Mouse (Mus musculus) ES-E14 (cell line): ENCODE data around the gene Wfikkn1. TPM values are rescaled to one million over a fixed set of nuclear protein-coding genes. Genes with fewer than 3 reads are reported as not detected.
"Not testable (repeated sequence)": the region's sequence is repeated elsewhere in the genome, so short reads cannot be mapped to it uniquely, and the experiment has no call there.

Source experiments
- DNase-seq: peaks from one replicate; pipeline ENCODE4 v3.0.0-alpha.2; 2013; ENCODE audit warnings: low read depth, low spot score
- H3K27ac ChIP-seq: 2 replicates; pipeline ENCODE4 v1.5.1; 2012; ENCODE audit warnings: low read depth, mild to moderate bottlenecking, low read length, moderate library complexity, mixed read lengths; ENCODE audit not compliant: poor library complexity, insufficient read depth, severe bottlenecking
- H3K36me3 ChIP-seq: 2 replicates; pipeline ENCODE4 v1.6.1; 2012; ENCODE audit warnings: mild to moderate bottlenecking, low read length, moderate library complexity, mixed read lengths; ENCODE audit not compliant: control insufficient read depth, poor library complexity, insufficient read depth, severe bottlenecking
- H3K4me1 ChIP-seq, 2 experiments: fragments of 150-350 bp in 1 of 2; sonication (generic) in 1 of 2; 2 replicates each; pipeline ENCODE4 v1.6.1; 2012; ENCODE audit warnings: low read length in 2 of 2, mild to moderate bottlenecking in 1 of 2, mixed read lengths in 1 of 2; ENCODE audit not compliant: control insufficient read depth in 2 of 2, insufficient read depth in 2 of 2, poor library complexity in 1 of 2
- H3K4me3 ChIP-seq, 2 experiments: fragments of 150-350 bp in 1 of 2; sonication (generic) in 1 of 2; 2 replicates each; pipeline ENCODE4 v1.5.1; 2012; ENCODE audit warnings: low read length in 2 of 2, low read depth in 1 of 2, mild to moderate bottlenecking in 1 of 2, mixed read lengths in 1 of 2; ENCODE audit not compliant: insufficient read depth in 1 of 2, poor library complexity in 1 of 2, severe bottlenecking in 1 of 2
- H3K9ac ChIP-seq: 2 replicates; pipeline ENCODE4 v1.6.1; 2012; ENCODE audit warnings: low read depth, mild to moderate bottlenecking, low read length, mixed read lengths; ENCODE audit not compliant: poor library complexity, insufficient read depth, severe bottlenecking
- H3K9me3 ChIP-seq: fragments of 150-350 bp; sonication (generic); 2 replicates; pipeline ENCODE4 v1.6.1; 2012; ENCODE audit warnings: low read depth, mild to moderate bottlenecking, low read length; ENCODE audit not compliant: control insufficient read depth, insufficient read depth
- CHD2 ChIP-seq: IDR thresholded peaks from 2 replicates; pipeline ENCODE4 v1.6.1; 2014; ENCODE audit warnings: mild to moderate bottlenecking, low read depth, low read length, inconsistent platforms
- HCFC1 ChIP-seq: IDR thresholded peaks from 2 replicates; pipeline ENCODE4 v1.6.1; 2012; ENCODE audit warnings: low read length, inconsistent platforms, borderline replicate concordance; ENCODE audit not compliant: insufficient read depth
- MAFK ChIP-seq: IDR thresholded peaks from 2 replicates; pipeline ENCODE4 v1.6.1; 2014; ENCODE audit warnings: mild to moderate bottlenecking, low read depth, low read length, inconsistent platforms; ENCODE audit not compliant: insufficient read depth
- ZC3H11A ChIP-seq: IDR thresholded peaks from 2 replicates; pipeline ENCODE4 v1.6.1; 2012; ENCODE audit warnings: low read depth, mild to moderate bottlenecking, inconsistent platforms, low read length, borderline replicate concordance
- ZNF384 ChIP-seq: IDR thresholded peaks from 2 replicates; pipeline ENCODE4 v1.6.1; 2012; ENCODE audit warnings: low read depth, low read length, inconsistent platforms
- in situ Hi-C, 2 experiments: fragments of 600-800 bp; cut with MboI; formaldehyde crosslinking; loops; one replicate each; pipeline ENCODE4 v1.15.1; 2025; ENCODE audit warnings: low sequenced_read_pairs in 2 of 2, inconsistent platforms in 1 of 2; ENCODE audit not compliant: unreplicated experiment in 2 of 2
- total RNA-seq: library from RNA; depleted of rRNA; stranded (reverse); fragments of 300-350 nt; gene quantifications from 2 replicates; pipeline ENCODE4 v1.2.3, GENCODE M21; 2012

Wfikkn1 gene
- total RNA-seq, 1 experiment, result 3.3 TPM

DNA sequence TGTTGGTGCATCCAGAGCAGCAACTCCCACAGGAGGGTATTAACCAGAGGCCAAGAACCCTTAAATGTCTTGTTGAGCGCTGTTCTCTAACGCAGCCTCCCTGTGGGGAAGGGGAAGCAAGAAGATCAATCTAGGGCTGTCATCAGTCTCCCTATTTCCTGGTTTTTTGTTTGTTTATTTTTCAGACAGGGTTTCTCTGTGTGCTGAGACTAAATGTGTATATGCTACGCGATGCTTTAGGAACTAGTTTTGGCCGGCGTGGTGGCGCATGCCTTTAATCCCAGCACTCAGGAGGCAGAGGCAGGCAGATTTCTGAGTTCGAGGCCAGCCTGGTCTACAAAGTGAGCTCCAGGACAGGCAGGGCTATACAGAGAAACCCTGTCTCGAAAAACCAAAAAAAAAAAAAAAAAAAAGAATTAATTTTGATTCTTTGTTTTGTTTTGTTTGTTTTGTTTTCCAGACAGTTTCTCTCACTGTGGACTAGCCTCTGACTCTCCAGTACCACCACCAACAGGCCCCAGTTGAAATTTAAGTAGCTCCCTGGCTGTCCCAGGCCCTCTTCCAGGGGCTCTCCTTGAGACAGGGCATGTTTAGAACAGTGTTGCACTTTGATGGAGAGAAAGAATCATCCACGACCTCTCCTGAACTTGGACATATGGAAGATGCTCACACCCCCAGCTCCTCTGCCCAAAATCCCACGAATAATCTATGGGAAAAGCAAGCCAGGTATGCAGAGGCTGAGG, 7.1 kb downstream of the Wfikkn1 start:
- H3K9ac ChIP-seq, result no peak overlapping the region
- DNase-seq, result no peak
- in situ Hi-C loops, result no loop called here
- peaks cover 10% of the 10 kb centered on the region for H3K36me3 ChIP-seq
- no peak overlapping the region for H3K4me3 ChIP-seq
- H3K27ac ChIP-seq, result no peak overlapping the region
- H3K4me1 ChIP-seq, result peaks cover 4 to 16% of the 10 kb centered on the region in 2 experiments; a peak in 3 of 4 replicates
- no peaks in the 10 kb centered on the region for H3K9me3 ChIP-seq
- TF ChIP-seq HCFC1 (no peak), ZC3H11A (no peak), ZNF384 (no peak), CHD2 (no peak), MAFK (no peak)

DNA sequence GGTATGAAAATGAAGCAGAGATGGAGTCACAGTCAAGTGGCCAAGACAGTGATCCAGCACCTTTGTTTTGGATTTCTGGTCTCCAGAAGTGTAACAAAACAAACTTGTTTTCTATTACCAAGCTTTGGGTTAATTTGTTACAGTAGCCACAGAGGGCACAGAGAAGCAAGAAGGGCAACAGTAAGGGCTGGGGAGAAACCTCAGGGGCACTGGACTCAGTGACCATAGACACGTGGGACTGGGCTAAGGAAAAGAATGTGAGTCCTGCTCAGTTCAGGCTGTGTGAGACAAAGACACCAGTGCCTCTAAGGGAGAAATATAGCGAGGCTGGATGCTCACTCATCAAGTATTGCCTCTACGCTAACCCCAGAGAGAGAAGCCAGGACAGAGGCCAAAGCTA, 8.0 kb downstream of the Wfikkn1 start:
- Histone ChIP-seq H3K27ac (no peak overlapping the region), H3K9ac (no peak overlapping the region), H3K4me1 (peaks cover 4 to 15% of the 10 kb centered on the region in 2 experiments; a peak in 3 of 4 replicates), H3K4me3 (no peak overlapping the region), H3K36me3 (peaks cover 1% of the 10 kb centered on the region; the same call in 1 of the 2 replicates), H3K9me3 (no peaks in the 10 kb centered on the region)
- TF ChIP-seq ZC3H11A (no peak), MAFK (no peak), HCFC1 (no peak), ZNF384 (no peak), CHD2 (no peak)
- in situ Hi-C loops, result no loop called here
- DNase-seq, result no peak

DNA sequence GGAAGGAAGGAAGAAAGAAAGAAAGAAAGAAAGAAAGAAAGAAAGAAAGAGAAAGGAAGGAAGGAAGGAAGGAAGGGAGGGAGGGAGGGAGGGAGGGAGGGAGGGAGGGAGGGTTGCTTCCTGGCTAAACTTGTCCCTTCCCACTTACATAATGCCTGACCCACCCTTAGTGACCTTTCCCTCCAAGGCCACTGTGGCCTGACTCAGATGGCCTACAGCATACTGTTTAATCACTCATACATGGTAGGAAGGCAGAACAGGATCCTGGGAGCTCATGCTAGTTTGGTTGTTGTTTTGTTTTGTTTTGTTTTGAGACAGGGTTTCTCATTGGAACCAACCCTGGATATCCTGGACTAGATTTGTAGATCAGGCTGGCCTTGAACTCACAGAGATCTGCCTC, 9.1 kb downstream of the Wfikkn1 start:
- H3K9me3 ChIP-seq, H3K9ac ChIP-seq, H3K27ac ChIP-seq, DNase-seq, H3K36me3 ChIP-seq, H3K4me3 ChIP-seq, in situ Hi-C loops: not testable (repeated sequence)
- peaks cover 4 to 16% of the 10 kb centered on the region in 2 experiments; a peak in 3 of 4 replicates for H3K4me1 ChIP-seq

DNA sequence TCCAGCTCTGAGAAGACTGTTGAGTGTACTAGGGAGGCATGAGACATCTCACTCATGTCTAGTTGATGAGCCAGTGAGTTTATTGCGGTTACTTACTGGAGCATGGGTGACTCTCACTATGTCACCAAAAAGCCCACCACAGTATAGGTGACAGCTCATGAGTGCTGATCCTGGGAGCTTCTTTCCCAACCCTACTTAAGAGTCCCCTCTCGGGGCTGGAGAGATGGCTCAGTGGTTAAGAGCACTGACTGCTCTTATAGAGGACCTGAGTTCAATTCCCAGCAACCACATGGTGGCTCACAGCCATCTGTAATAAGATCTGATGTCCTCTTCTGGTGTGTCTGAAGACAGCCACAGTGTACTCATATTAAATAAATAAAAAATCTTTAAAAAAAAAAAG, 10.7 kb downstream of the Wfikkn1 start:
- H3K4me3 ChIP-seq, result no peak overlapping the region
- H3K36me3 ChIP-seq, result no peaks in the 10 kb centered on the region
- H3K27ac ChIP-seq, result no peak overlapping the region
- DNase-seq, result no peak
- H3K9me3 ChIP-seq, result no peaks in the 10 kb centered on the region
- H3K4me1 ChIP-seq, result peaks cover 4 to 16% of the 10 kb centered on the region in 2 experiments; a peak in 2 of 4 replicates
- in situ Hi-C loops, result no loop called here
- TF ChIP-seq CHD2 (no peak), HCFC1 (no peak), MAFK (no peak), ZC3H11A (no peak), ZNF384 (no peak)
- no peak overlapping the region for H3K9ac ChIP-seq

DNA sequence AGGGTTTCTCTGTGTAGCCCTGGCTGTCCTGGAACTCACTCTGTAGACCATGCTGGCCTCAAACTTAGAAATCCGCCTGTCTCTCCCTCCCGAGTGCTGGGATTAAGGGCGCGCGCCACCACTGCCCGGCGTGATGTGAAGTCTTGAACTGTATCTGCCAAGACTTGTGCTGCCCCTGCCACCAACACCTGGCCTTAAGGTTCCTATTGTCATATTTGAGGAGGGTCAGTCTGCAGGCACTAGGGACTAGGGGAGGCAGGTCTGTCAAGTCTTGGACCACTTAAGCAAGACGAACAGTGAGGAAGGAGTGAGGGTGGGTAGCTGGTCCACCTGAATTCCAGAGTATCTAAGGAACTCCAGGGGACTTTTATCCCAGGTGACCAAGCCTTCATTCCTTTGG, 11.2 kb downstream of the Wfikkn1 start:
- no peak overlapping the region for H3K9ac ChIP-seq
- no peaks in the 10 kb centered on the region for H3K9me3 ChIP-seq
- H3K36me3 ChIP-seq, result no peaks in the 10 kb centered on the region
- no peak overlapping the region for H3K27ac ChIP-seq
- in situ Hi-C loops, result no loop called here
- H3K4me1 ChIP-seq, result peaks cover 4 to 16% of the 10 kb centered on the region in 2 experiments; a peak in 2 of 4 replicates
- no peak for DNase-seq
- no peak overlapping the region for H3K4me3 ChIP-seq
- no peak for TF ChIP-seq ZNF384
